Mouse (Mus musculus) midbrain, postnatal 0 days (tissue): Measurements from ENCODE around the gene Gm21958. TPM values are rescaled to one million over a fixed set of nuclear protein-coding genes. Genes with fewer than 3 reads are reported as not detected.

ENCODE experiments used
- ATAC-seq: fragments of 200-750 bp; cut with Nextera tagmentation; 2 replicates; pipeline ENCODE4 v1.8.0; 2017; ENCODE audit warnings: moderate number of reproducible peaks, mild to moderate bottlenecking, moderate TSS enrichment, moderate library complexity; ENCODE audit not compliant: low FRiP score
- DNase-seq: peaks from one replicate; pipeline ENCODE4 v3.0.0-alpha.2; 2015; ENCODE audit warnings: low spot score
- H3K27ac ChIP-seq: fragments of 300-500 bp; sonication (generic); 2 replicates; pipeline ENCODE4 v1.5.1; 2014; ENCODE audit warnings: low read depth, mild to moderate bottlenecking, low read length, mixed read lengths
- H3K27me3 ChIP-seq: fragments of 300-500 bp; sonication (generic); 2 replicates; pipeline ENCODE4 v1.6.1; 2014; ENCODE audit warnings: low read length, control low read depth, mixed read lengths; ENCODE audit not compliant: insufficient read depth
- H3K36me3 ChIP-seq: fragments of 300-500 bp; sonication (generic); 2 replicates; pipeline ENCODE4 v1.6.1; 2014; ENCODE audit warnings: low read length, control low read depth, mixed read lengths; ENCODE audit not compliant: insufficient read depth
- H3K4me1 ChIP-seq: fragments of 300-500 bp; sonication (generic); 2 replicates; pipeline ENCODE4 v1.6.1; 2014; ENCODE audit warnings: mild to moderate bottlenecking, control low read depth, antibody characterized with exemption, low read length, mixed read lengths; ENCODE audit not compliant: insufficient read depth
- H3K4me2 ChIP-seq: fragments of 300-500 bp; sonication (generic); 2 replicates; pipeline ENCODE4 v1.6.1; 2014; ENCODE audit warnings: low read depth, mild to moderate bottlenecking, low read length, mixed read lengths; ENCODE audit not compliant: poor library complexity, severe bottlenecking
- H3K4me3 ChIP-seq: fragments of 300-500 bp; sonication (generic); 2 replicates; pipeline ENCODE4 v1.5.1; 2014; ENCODE audit warnings: low read depth, mild to moderate bottlenecking, low read length, moderate library complexity
- H3K9ac ChIP-seq: fragments of 300-500 bp; sonication (generic); replicated peaks from 2 replicates; pipeline ENCODE4 v1.6.1; 2014; ENCODE audit warnings: mild to moderate bottlenecking, low read length, moderate library complexity, mixed read lengths; ENCODE audit not compliant: poor library complexity, severe bottlenecking
- H3K9me3 ChIP-seq: fragments of 300-500 bp; sonication (generic); 2 replicates; pipeline ENCODE4 v1.6.1; 2016; ENCODE audit warnings: low read length, control low read depth
- CTCF ChIP-seq: IDR thresholded peaks from 2 replicates; pipeline ENCODE4 v1.5.1; 2016; ENCODE audit warnings: antibody characterized with exemption, mild to moderate bottlenecking
- WGBS: fragments of 180-500 bp; shearing (Covaris S2); extraction: QIAGEN DNeasy Blood & Tissue Kit; methylation state at CpG from one replicate; pipeline ENCODE4 v1.1.7; 2014; 5-methylcytosine and 5-hydroxymethylcytosine counted together
- polyA plus RNA-seq: library from polyadenylated mRNA; unstranded; fragments of >200 nt; fragmentation: Nextera tagmentation; extraction: Ambion mirVana; gene quantifications from 2 replicates; pipeline ENCODE4 v1.2.1, GENCODE M21; 2015
- total RNA-seq: library from RNA; depleted of rRNA; stranded (reverse); fragments of >200 nt; gene quantifications from 2 replicates; pipeline ENCODE4 v1.2.3, GENCODE M21; 2014

Gm21958 gene
- total and polyA plus RNA-seq, 2 experiments from 2014 or later: not detected

DNA sequence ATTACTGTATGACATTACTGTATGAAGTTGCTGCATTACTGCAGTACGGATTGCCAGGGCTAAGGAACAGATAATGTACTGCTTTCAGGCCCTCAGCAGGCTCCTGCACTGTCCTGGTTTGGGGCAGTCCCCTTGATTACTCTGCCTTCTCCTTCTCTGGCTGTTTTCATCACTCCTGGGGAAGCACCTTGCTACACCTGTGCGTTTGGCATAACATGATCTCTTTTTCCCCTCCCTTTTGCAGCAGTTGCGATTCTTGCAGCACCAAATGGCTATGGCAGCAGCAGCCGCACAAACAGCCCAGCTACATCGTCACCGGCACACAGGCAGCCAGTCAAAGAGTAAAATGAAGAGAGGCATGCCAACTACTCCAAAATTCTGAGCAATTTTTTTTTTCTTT is 13.9 kb upstream of the Gm21958 start:
- DNase-seq (no peak), ATAC-seq (no peak)
- Histone ChIP-seq H3K9ac (no peak overlapping the region), H3K4me1 (no peaks in the 10 kb centered on the region), H3K27me3 (no peaks in the 10 kb centered on the region), H3K36me3 (peaks cover 57% of the 10 kb centered on the region), H3K4me3 (no peak overlapping the region), H3K27ac (no peak overlapping the region), H3K9me3 (no peaks in the 10 kb centered on the region), H3K4me2 (no peak overlapping the region)
- WGBS: 92% methylated on average over 6 of the region's 6 CpGs
- TF ChIP-seq CTCF: no peak

GRCm38 (mm10) chr3:54727588-54727987 is 13.4 kb upstream of the Gm21958 start:
- ATAC-seq: no peak
- H3K36me3 ChIP-seq: peaks cover 60% of the 10 kb centered on the region
- WGBS: 98% methylated on average over 2 of the region's 2 CpGs

GRCm38 (mm10) chr3:54725344-54725743 is 11.2 kb upstream of the Gm21958 start:
- WGBS: 91% methylated on average over 2 of the region's 2 CpGs
- no peak overlapping the region for H3K9ac ChIP-seq
- no peak for TF ChIP-seq CTCF
- H3K9me3 ChIP-seq: no peaks in the 10 kb centered on the region
- H3K4me1 ChIP-seq: no peaks in the 10 kb centered on the region
- ATAC-seq: no peak
- no peak for DNase-seq
- no peaks in the 10 kb centered on the region for H3K27me3 ChIP-seq
- no peak overlapping the region for H3K4me3 ChIP-seq
- no peak overlapping the region for H3K4me2 ChIP-seq
- no peak overlapping the region for H3K27ac ChIP-seq
- H3K36me3 ChIP-seq: peaks cover 65% of the 10 kb centered on the region

More at GRCm38 (mm10) chr3:54727588-54727987, 13.4 kb upstream of the Gm21958 start:
- no peak overlapping the region for H3K4me3 ChIP-seq
- no peak for TF ChIP-seq CTCF
- H3K27me3 ChIP-seq: no peaks in the 10 kb centered on the region
- no peak overlapping the region for H3K4me2 ChIP-seq
- no peak overlapping the region for H3K27ac ChIP-seq
- DNase-seq: no peak
- no peak overlapping the region for H3K9ac ChIP-seq
- no peaks in the 10 kb centered on the region for H3K9me3 ChIP-seq
- H3K4me1 ChIP-seq: no peaks in the 10 kb centered on the region

DNA sequence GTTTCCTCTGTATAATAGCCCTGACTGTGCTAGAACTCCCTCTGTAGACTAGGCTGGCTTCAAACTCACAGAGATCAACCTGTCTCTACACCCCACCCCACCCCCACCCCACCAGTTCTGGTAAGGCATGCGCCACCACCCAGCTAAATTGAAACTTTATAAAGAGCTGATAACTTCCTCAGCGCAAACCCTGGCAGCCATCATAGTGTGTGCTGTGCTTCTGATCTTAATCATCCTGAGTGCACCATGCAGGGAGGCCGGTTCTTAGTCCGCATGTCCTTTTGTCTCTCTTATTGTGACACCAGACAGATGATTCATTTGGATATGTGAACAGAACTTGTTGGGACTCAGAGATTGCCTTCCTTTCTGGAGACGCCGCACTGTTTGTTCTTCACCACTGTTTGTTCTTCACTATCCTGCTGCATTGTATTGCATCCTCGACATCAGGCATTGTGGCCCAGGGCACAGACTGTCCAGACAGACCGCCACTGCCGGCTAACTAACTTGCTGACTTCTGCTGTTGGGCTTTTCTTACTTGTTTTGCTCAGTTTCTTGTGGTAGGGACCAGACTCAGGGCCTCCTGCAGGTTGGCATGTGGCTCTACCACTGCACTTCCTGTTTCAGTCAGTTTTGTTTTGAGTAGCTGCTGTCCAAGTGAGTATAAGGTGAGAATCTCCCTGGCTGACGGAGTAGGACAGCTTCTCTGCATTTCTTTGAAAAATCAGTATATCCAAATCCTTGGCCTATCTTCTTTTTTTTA is 9.8 kb upstream of the Gm21958 start:
- no peak for TF ChIP-seq CTCF
- H3K9ac ChIP-seq: no peak overlapping the region
- ATAC-seq (no peak), DNase-seq (no peak)
- no peaks in the 10 kb centered on the region for H3K27me3 ChIP-seq
- H3K4me2 ChIP-seq: no peak overlapping the region
- 89% methylated on average over 10 of the region's 10 CpGs for WGBS
- H3K36me3 ChIP-seq: peaks cover 51% of the 10 kb centered on the region
- H3K27ac ChIP-seq: no peak overlapping the region
- no peak overlapping the region for H3K4me3 ChIP-seq
- no peaks in the 10 kb centered on the region for H3K4me1 ChIP-seq
- H3K9me3 ChIP-seq: no peaks in the 10 kb centered on the region

- no peak overlapping the region for H3K27ac ChIP-seq
- H3K9me3 ChIP-seq: no peaks in the 10 kb centered on the region
- H3K4me3 ChIP-seq: no peak overlapping the region
- peaks cover 44% of the 10 kb centered on the region for H3K36me3 ChIP-seq
- ATAC-seq (no peak), DNase-seq (no peak)
- no peak overlapping the region for H3K4me2 ChIP-seq
- no peak for TF ChIP-seq CTCF
- no peaks in the 10 kb centered on the region for H3K27me3 ChIP-seq
- no peaks in the 10 kb centered on the region for H3K4me1 ChIP-seq
- no peak overlapping the region for H3K9ac ChIP-seq
- WGBS: 59% methylated on average over 3 of the region's 3 CpGs
Observed at GRCm38 (mm10) chr3:54718947-54719346, 4.8 kb upstream of the Gm21958 start.

- no peak overlapping the region for H3K4me3 ChIP-seq
Observed at GRCm38 (mm10) chr3:54717348-54717747, 3.2 kb upstream of the Gm21958 start.

More at GRCm38 (mm10) chr3:54717348-54717747, 3.2 kb upstream of the Gm21958 start:
- peaks cover 36% of the 10 kb centered on the region for H3K36me3 ChIP-seq
- ATAC-seq (no peak), DNase-seq (peak; percentile 24)
- H3K9me3 ChIP-seq: no peaks in the 10 kb centered on the region
- H3K27ac ChIP-seq: no peak overlapping the region
- WGBS: 74% methylated on average over 6 of the region's 6 CpGs
- H3K4me2 ChIP-seq: no peak overlapping the region
- no peaks in the 10 kb centered on the region for H3K4me1 ChIP-seq
- TF ChIP-seq CTCF: no peak
- no peak overlapping the region for H3K9ac ChIP-seq
- H3K27me3 ChIP-seq: no peaks in the 10 kb centered on the region
